Comparison of ENCODE assay signal across 28 mouse cellular contexts in the genomic region with DNA sequence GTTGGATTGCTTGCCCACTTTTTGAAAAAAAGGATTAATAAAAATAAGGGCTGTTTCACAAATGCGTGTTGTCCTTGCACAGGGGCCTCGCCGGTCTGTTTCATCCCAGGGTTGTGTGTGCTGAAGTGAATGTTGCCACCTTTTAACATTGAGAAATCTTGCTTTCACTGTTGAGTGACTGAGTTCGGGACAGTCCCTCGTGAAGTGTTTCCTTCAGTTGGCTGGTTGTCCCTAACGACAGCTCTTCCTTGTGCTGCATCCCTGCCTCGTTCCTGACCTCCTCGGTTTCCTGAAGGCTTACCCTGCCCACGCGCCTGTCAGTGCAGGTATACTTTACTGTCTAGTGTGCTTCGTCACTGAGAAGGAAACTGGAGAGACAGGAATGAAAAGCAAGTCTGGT. TPM values are rescaled to one million over a fixed set of nuclear protein-coding genes. Genes with fewer than 3 reads are reported as not detected.
DNase-seq lines count a peak whose midpoint lies in the region; ATAC-seq and TF ChIP-seq lines count a peak whose summit lies in the region.
"Had no signal": no experiment of that assay in that cellular context is flagged by ENCODE, and none has a peak within 500 bp of the region (broad histone marks: within the 10 kb centered on the region; RNA-seq: fewer than 3 reads in every experiment).

No protein-coding gene starts in this region.

- peak overlapping the region; percentile 38; the same call in 1 of the 2 replicates for H3K27ac ChIP-seq in heart, embryonic 10.5 days
- peak overlapping the region; percentile 12; the same call in 1 of the 2 replicates for H3K27ac ChIP-seq in midbrain, postnatal 0 days (ENCODE audit: low read depth, low read length)
- no peak overlapping the region for H3K27ac ChIP-seq in midbrain, embryonic 10.5 days (replicated peaks)
- H3K27ac ChIP-seq: hindbrain, embryonic 14.5 days; intestine, embryonic 15.5 days; kidney, postnatal 0 days; limb, embryonic 10.5 days; limb, embryonic 15.5 days; liver, embryonic 15.5 days; midbrain, embryonic 13.5 days had no signal

- no peaks in the 10 kb centered on the region for H3K9me3 ChIP-seq in heart, embryonic 10.5 days
- no peaks in the 10 kb centered on the region for H3K9me3 ChIP-seq in midbrain, postnatal 0 days (ENCODE audit: low read length)
- no peaks in the 10 kb centered on the region for H3K9me3 ChIP-seq in midbrain, embryonic 10.5 days (replicated peaks)
- H3K9me3 ChIP-seq: intestine, embryonic 15.5 days; limb, embryonic 10.5 days; limb, embryonic 15.5 days; liver, embryonic 15.5 days; midbrain, embryonic 13.5 days had no signal

- DNase-seq in adrenal gland, postnatal 14 days: peak; percentile 14
- no peak for DNase-seq in adrenal gland, postnatal 36 days
- no peak for DNase-seq in heart, embryonic 10.5 days (ENCODE audit: low spot score)
- no peak for DNase-seq in heart, adult 11 months
- DNase-seq in midbrain, postnatal 0 days (ENCODE audit: low spot score): no peak
- DNase-seq in midbrain, embryonic 10.5 days (ENCODE audit: low spot score): no peak
- DNase-seq in gastrocnemius, postnatal 36 days: no peak
- DNase-seq: adrenal gland, postnatal 25 days; cerebellum, adult 18-20 months; cerebellum, postnatal 14 days; gastrocnemius, postnatal 25 days; heart, postnatal 4 days; kidney, adult 8-10 months; lung, embryonic 14.5 days; lung, postnatal 36 days; right cerebral cortex, adult 18-20 months; right cerebral cortex, postnatal 4 days; thymus, adult 18-20 months; thymus, postnatal 25 days had no signal

- H3K4me1 ChIP-seq in heart, embryonic 10.5 days: peaks cover 68% of the 10 kb centered on the region
- H3K4me1 ChIP-seq in midbrain, postnatal 0 days (ENCODE audit: insufficient read depth, low read length): peaks cover 11% of the 10 kb centered on the region; the same call in 1 of the 2 replicates
- H3K4me1 ChIP-seq in midbrain, embryonic 10.5 days: peaks cover 43% of the 10 kb centered on the region

- no peak overlapping the region for H3K9ac ChIP-seq in midbrain, postnatal 0 days (replicated peaks; ENCODE audit: low read length, poor library complexity, severe bottlenecking)
- H3K9ac ChIP-seq: hindbrain, embryonic 14.5 days; intestine, embryonic 15.5 days; limb, embryonic 15.5 days; liver, embryonic 15.5 days; lung, embryonic 14.5 days; midbrain, embryonic 13.5 days had no signal

- intact Hi-C loops in gastrocnemius, postnatal 36 days (cut with DNase I): no loop called here

- no peaks in the 10 kb centered on the region for H3K27me3 ChIP-seq in heart, embryonic 10.5 days (ENCODE audit: insufficient read depth, poor library complexity, severe bottlenecking)
- no peaks in the 10 kb centered on the region for H3K27me3 ChIP-seq in midbrain, postnatal 0 days (ENCODE audit: insufficient read depth, low read length)
- no peaks in the 10 kb centered on the region for H3K27me3 ChIP-seq in midbrain, embryonic 10.5 days (ENCODE audit: low read depth, poor library complexity, severe bottlenecking)
- H3K27me3 ChIP-seq: intestine, embryonic 15.5 days; limb, embryonic 15.5 days; liver, embryonic 15.5 days; midbrain, embryonic 13.5 days; Patski had no signal

- no peak overlapping the region for H3K4me3 ChIP-seq in heart, embryonic 10.5 days
- H3K4me3 ChIP-seq in midbrain, postnatal 0 days (ENCODE audit: low read depth, low read length): no peak overlapping the region
- no peak overlapping the region for H3K4me3 ChIP-seq in midbrain, embryonic 10.5 days
- H3K4me3 ChIP-seq: intestine, embryonic 15.5 days; limb, embryonic 10.5 days; limb, embryonic 15.5 days; liver, embryonic 15.5 days; midbrain, embryonic 13.5 days had no signal

- no peak for ATAC-seq in midbrain, postnatal 0 days (ENCODE audit: low FRiP score)
- peak; percentile 57 for ATAC-seq in inflammation-experienced regulatory T-cells, adult 6 months
- ATAC-seq: Patski had no signal

- WGBS in heart, embryonic 10.5 days: 63% methylated on average over 11 of the region's 11 CpGs
- 68% methylated on average over 11 of the region's 11 CpGs for WGBS in midbrain, postnatal 0 days
- 80% methylated on average over 11 of the region's 11 CpGs for WGBS in midbrain, embryonic 10.5 days

- 0 out of 2 replicates have a peak, but pooled peaks cover 2% of the 10 kb centered on the region for H3K36me3 ChIP-seq in heart, embryonic 10.5 days
- H3K36me3 ChIP-seq in midbrain, postnatal 0 days (ENCODE audit: insufficient read depth, low read length): no peaks in the 10 kb centered on the region
- peaks cover 9% of the 10 kb centered on the region for H3K36me3 ChIP-seq in midbrain, embryonic 10.5 days
- H3K36me3 ChIP-seq: intestine, embryonic 15.5 days; limb, embryonic 15.5 days; liver, embryonic 15.5 days; midbrain, embryonic 13.5 days had no signal

- no peak for TF ChIP-seq CTCF in midbrain, postnatal 0 days (IDR thresholded peaks at IDR 0.05)

- H3K4me2 ChIP-seq in midbrain, postnatal 0 days (ENCODE audit: low read depth, low read length, poor library complexity, severe bottlenecking): no peak overlapping the region
- H3K4me2 ChIP-seq: hindbrain, embryonic 14.5 days; intestine, embryonic 15.5 days; limb, embryonic 15.5 days; liver, embryonic 15.5 days; lung, embryonic 14.5 days; midbrain, embryonic 13.5 days had no signal

RNA-seq across cellular contexts. Expression of gene Elovl5, which starts 20.7 kb away (rescaled TPM):
- total RNA-seq in adrenal gland, postnatal 14 days (2021): 285 and 347 TPM in 2 replicates
- 100 to 1,000 TPM; 613 to 759 TPM for total RNA-seq in adrenal gland, postnatal 36 days (2021)
- 93.6 and 93.9 TPM in 2 replicates for polyA plus RNA-seq in heart, embryonic 10.5 days (2016; fragmentation: Nextera tagmentation; extraction: Ambion mirVana)
- total RNA-seq in midbrain, postnatal 0 days (2014; rRNA removed): 79.4 and 80.0 TPM in 2 replicates
- polyA plus RNA-seq in midbrain, postnatal 0 days (2015; fragmentation: Nextera tagmentation; extraction: Ambion mirVana): 58.4 and 59.2 TPM in 2 replicates
- 97.0 and 102 TPM in 2 replicates for polyA plus RNA-seq in midbrain, embryonic 10.5 days (2016; fragmentation: Nextera tagmentation; extraction: Ambion mirVana)
- polyA plus RNA-seq in inflammation-experienced regulatory T-cells, adult 6 months (2017; shearing (Covaris generic)): 100 to 1,000 TPM in 2 of 3 experiments, 10 to 100 TPM in 1; 97.0 to 142 (median 135) TPM
- total RNA-seq in gastrocnemius, postnatal 36 days (2021): 10 to 100 TPM in 1 of 2 experiments, 1 to 10 TPM in 1; 9.6 to 11.4 TPM
